Mouse (Mus musculus) bone marrow, adult 2 months (tissue): ENCODE measurements around the gene Pard3b. TPM values are rescaled to one million over a fixed set of nuclear protein-coding genes. Genes with fewer than 3 reads are reported as not detected.

Source experiments
- H3K27ac ChIP-seq: fragments of 200-500 bp; 2 replicates; pipeline ENCODE4 v1.5.1; 2012; ENCODE audit warnings: low read depth, mild to moderate bottlenecking, control low read depth, inconsistent platforms, low read length; ENCODE audit not compliant: control insufficient read depth, poor library complexity, insufficient read depth
- H3K4me1 ChIP-seq: fragments of 200-500 bp; 2 replicates; pipeline ENCODE4 v1.6.1; 2011; ENCODE audit warnings: low read length; ENCODE audit not compliant: control insufficient read depth, insufficient read depth
- H3K4me3 ChIP-seq: fragments of 200-500 bp; replicated peaks from 2 replicates; pipeline ENCODE3; 2011; ENCODE audit warnings: mild to moderate bottlenecking, low read depth, low read length, control low read depth; ENCODE audit not compliant: control insufficient read depth
- CTCF ChIP-seq: fragments of 200-500 bp; IDR thresholded peaks from 2 replicates; pipeline ENCODE4 v1.5.1; 2011; ENCODE audit warnings: low read length, control low read depth; ENCODE audit not compliant: control insufficient read depth, insufficient read depth
- POLR2A ChIP-seq: fragments of 200-500 bp; IDR thresholded peaks from 2 replicates; pipeline ENCODE4 v1.6.1; 2011; ENCODE audit warnings: low read depth, mild to moderate bottlenecking, control low read depth, low read length, borderline replicate concordance; ENCODE audit not compliant: control insufficient read depth
- WGBS: fragments of 180-500 bp; shearing (Covaris S2); methylation state at CpG from one replicate; pipeline ENCODE4 v1.1.7; 2018; 5-methylcytosine and 5-hydroxymethylcytosine counted together
- polyA plus RNA-seq: library from polyadenylated mRNA; stranded (reverse); fragments of >200 nt; gene quantifications from 2 replicates; pipeline ENCODE4 v1.2.4, GENCODE M21; 2011; ENCODE audit warnings: low replicate concordance; ENCODE audit not compliant: missing spikeins, insufficient read depth, insufficient read length

Gene Pard3b
- polyA plus RNA-seq, 1 experiment: 9.7 TPM

- WGBS: 72% methylated on average over 10 of the region's 10 CpGs
- no peak overlapping the region for H3K27ac ChIP-seq
- TF ChIP-seq POLR2A: no peak
- no peak for TF ChIP-seq CTCF
- H3K4me1 ChIP-seq: no peaks in the 10 kb centered on the region
- no peak overlapping the region for H3K4me3 ChIP-seq
Measured at GRCm38 (mm10) chr1:62416627-62417374, 778.2 kb downstream of the Pard3b start.

- TF ChIP-seq CTCF (no peak), POLR2A (no peak)
- 80% methylated on average over 10 of the region's 10 CpGs for WGBS
- Histone ChIP-seq H3K27ac (no peak overlapping the region), H3K4me3 (no peak overlapping the region), H3K4me1 (no peaks in the 10 kb centered on the region)
Measured at GRCm38 (mm10) chr1:62422896-62423650, 784.4 kb downstream of the Pard3b start.

GRCm38 (mm10) chr1:62425369-62425768, 786.7 kb downstream of the Pard3b start:
- no peaks in the 10 kb centered on the region for H3K4me1 ChIP-seq
- TF ChIP-seq POLR2A (no peak), CTCF (no peak)
- H3K4me3 ChIP-seq: no peak overlapping the region
- 74% methylated on average over 2 of the region's 2 CpGs for WGBS
- H3K27ac ChIP-seq: no peak overlapping the region

- no peak overlapping the region for H3K27ac ChIP-seq
- no peak overlapping the region for H3K4me3 ChIP-seq
- no peak for TF ChIP-seq POLR2A
- TF ChIP-seq CTCF: no peak
- 79% methylated on average over 6 of the region's 6 CpGs for WGBS
- no peaks in the 10 kb centered on the region for H3K4me1 ChIP-seq
Measured at GRCm38 (mm10) chr1:62428736-62429135, 790.1 kb downstream of the Pard3b start.

GRCm38 (mm10) chr1:62429333-62430182, 790.9 kb downstream of the Pard3b start:
- TF ChIP-seq POLR2A (no peak), CTCF (no peak)
- no peak overlapping the region for H3K4me3 ChIP-seq
- H3K27ac ChIP-seq: no peak overlapping the region
- no peaks in the 10 kb centered on the region for H3K4me1 ChIP-seq
- WGBS: 89% methylated on average over 17 of the region's 17 CpGs

- Histone ChIP-seq H3K4me1 (no peaks in the 10 kb centered on the region), H3K4me3 (no peak overlapping the region), H3K27ac (no peak overlapping the region)
- no peak for TF ChIP-seq CTCF
- no peak for TF ChIP-seq POLR2A
- WGBS: 76% methylated on average over 6 of the region's 6 CpGs
Measured at GRCm38 (mm10) chr1:62431054-62431453, 792.4 kb downstream of the Pard3b start.

- WGBS: 80% methylated on average over 5 of the region's 5 CpGs
- H3K4me1 ChIP-seq: no peaks in the 10 kb centered on the region
Measured at GRCm38 (mm10) chr1:62433891-62434290, 795.3 kb downstream of the Pard3b start.

GRCm38 (mm10) chr1:62435844-62436243, 797.2 kb downstream of the Pard3b start:
- 75% methylated on average over 9 of the region's 9 CpGs for WGBS
- TF ChIP-seq CTCF (no peak), POLR2A (no peak)
- Histone ChIP-seq H3K4me1 (no peaks in the 10 kb centered on the region), H3K4me3 (no peak overlapping the region), H3K27ac (no peak overlapping the region)

More at GRCm38 (mm10) chr1:62433891-62434290, 795.3 kb downstream of the Pard3b start:
- TF ChIP-seq CTCF (no peak), POLR2A (no peak)
- no peak overlapping the region for H3K4me3 ChIP-seq
- H3K27ac ChIP-seq: no peak overlapping the region
